Mouse (Mus musculus): Measurements from ENCODE around the gene Fgd4. TPM values are rescaled to one million over a fixed set of nuclear protein-coding genes. Genes with fewer than 3 reads are reported as not detected.

Gene Fgd4
- polyA plus RNA-seq, 1 experiment from 2014 or later = 10.3 TPM

DNA sequence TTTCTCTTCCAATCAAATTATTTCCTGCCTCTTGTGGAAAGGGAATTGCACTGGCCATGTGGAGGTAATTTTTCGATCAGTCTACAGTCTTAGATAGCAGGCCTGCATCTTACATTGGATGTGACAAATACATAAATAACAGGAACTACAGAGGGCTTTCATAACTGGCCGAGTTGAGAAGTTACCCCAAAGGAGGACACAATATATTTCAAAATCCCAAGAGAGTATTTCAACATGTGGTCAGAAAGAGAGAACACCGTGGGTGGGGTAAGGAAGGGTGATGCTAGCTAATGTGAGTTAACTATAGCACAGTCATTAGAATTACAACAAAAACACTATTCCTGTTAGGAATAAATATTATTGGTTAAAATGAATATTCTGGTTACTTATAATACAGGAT is 29.0 kb downstream of the Fgd4 start:
- H3K4me2 ChIP-seq (replicated peaks; ENCODE audit: low read depth, low read length) = no peak overlapping the region
- ATAC-seq (ENCODE audit: low FRiP score, low TSS enrichment) = no peak
- H3K9me3 ChIP-seq (ENCODE audit: low read length) = no peaks in the 10 kb centered on the region
- H3K27me3 ChIP-seq (ENCODE audit: insufficient read depth, low read length) = no peaks in the 10 kb centered on the region
- 75% methylated on average over 3 of the region's 3 CpGs for WGBS
- no peak overlapping the region for H3K9ac ChIP-seq (replicated peaks; ENCODE audit: low read length)
- H3K4me1 ChIP-seq (ENCODE audit: insufficient read depth, low read length) = no peaks in the 10 kb centered on the region
- H3K27ac ChIP-seq (ENCODE audit: low read length) = no peak overlapping the region
- H3K4me3 ChIP-seq (ENCODE audit: low read length) = no peak overlapping the region
- no peaks in the 10 kb centered on the region for H3K36me3 ChIP-seq (ENCODE audit: insufficient read depth, low read length)

DNA sequence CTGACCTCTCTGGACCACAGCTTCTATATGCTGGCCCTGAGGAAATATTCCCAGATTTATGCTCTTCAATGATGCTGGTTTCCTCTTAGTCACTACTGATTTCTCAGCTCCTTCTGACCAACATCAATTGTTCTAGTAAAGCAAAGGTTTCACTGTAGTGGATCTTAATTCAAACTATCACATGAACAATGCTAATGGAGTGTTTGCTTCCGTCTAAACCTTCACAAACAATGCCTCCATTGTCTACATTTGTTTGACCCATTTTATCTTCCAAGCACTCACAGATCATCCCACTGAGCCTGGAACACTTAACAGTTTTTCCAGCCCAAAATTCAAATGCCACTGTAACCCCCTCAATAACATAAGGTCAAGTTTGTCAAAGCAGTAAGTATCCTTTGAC is 33.6 kb downstream of the Fgd4 start:
- Histone ChIP-seq H3K4me2 (replicated peaks; ENCODE audit: low read depth, low read length) (no peak overlapping the region), H3K4me1 (ENCODE audit: insufficient read depth, low read length) (no peaks in the 10 kb centered on the region), H3K4me3 (ENCODE audit: low read length) (no peak overlapping the region), H3K27ac (ENCODE audit: low read length) (no peak overlapping the region), H3K9me3 (ENCODE audit: low read length) (no peaks in the 10 kb centered on the region), H3K27me3 (ENCODE audit: insufficient read depth, low read length) (no peaks in the 10 kb centered on the region), H3K9ac (replicated peaks; ENCODE audit: low read length) (no peak overlapping the region), H3K36me3 (ENCODE audit: insufficient read depth, low read length) (no peaks in the 10 kb centered on the region)
- no peak for ATAC-seq (ENCODE audit: low FRiP score, low TSS enrichment)
- WGBS = 65% methylated on average over 1 of the region's 1 CpGs

GRCm38 (mm10) chr16:16566215-16566614 is 34.1 kb downstream of the Fgd4 start:
- Histone ChIP-seq H3K9me3 (ENCODE audit: low read length) (no peaks in the 10 kb centered on the region), H3K27ac (ENCODE audit: low read length) (no peak overlapping the region), H3K27me3 (ENCODE audit: insufficient read depth, low read length) (no peaks in the 10 kb centered on the region), H3K4me3 (ENCODE audit: low read length) (no peak overlapping the region), H3K36me3 (ENCODE audit: insufficient read depth, low read length) (no peaks in the 10 kb centered on the region), H3K4me1 (ENCODE audit: insufficient read depth, low read length) (no peaks in the 10 kb centered on the region), H3K4me2 (replicated peaks; ENCODE audit: low read depth, low read length) (no peak overlapping the region), H3K9ac (replicated peaks; ENCODE audit: low read length) (no peak overlapping the region)
- no peak for ATAC-seq (ENCODE audit: low FRiP score, low TSS enrichment)
- 78% methylated on average over 5 of the region's 5 CpGs for WGBS

- H3K4me1 ChIP-seq (ENCODE audit: insufficient read depth, low read length) = no peaks in the 10 kb centered on the region
- H3K27ac ChIP-seq (ENCODE audit: low read length) = no peak overlapping the region
- H3K9me3 ChIP-seq (ENCODE audit: low read length) = no peaks in the 10 kb centered on the region
- H3K36me3 ChIP-seq (ENCODE audit: insufficient read depth, low read length) = no peaks in the 10 kb centered on the region
- no peak for ATAC-seq (ENCODE audit: low FRiP score, low TSS enrichment)
- no peak overlapping the region for H3K4me2 ChIP-seq (replicated peaks; ENCODE audit: low read depth, low read length)
- H3K27me3 ChIP-seq (ENCODE audit: insufficient read depth, low read length) = no peaks in the 10 kb centered on the region
- H3K4me3 ChIP-seq (ENCODE audit: low read length) = no peak overlapping the region
- no peak overlapping the region for H3K9ac ChIP-seq (replicated peaks; ENCODE audit: low read length)
Observed at GRCm38 (mm10) chr16:16565786-16566185, 34.6 kb downstream of the Fgd4 start.

DNA sequence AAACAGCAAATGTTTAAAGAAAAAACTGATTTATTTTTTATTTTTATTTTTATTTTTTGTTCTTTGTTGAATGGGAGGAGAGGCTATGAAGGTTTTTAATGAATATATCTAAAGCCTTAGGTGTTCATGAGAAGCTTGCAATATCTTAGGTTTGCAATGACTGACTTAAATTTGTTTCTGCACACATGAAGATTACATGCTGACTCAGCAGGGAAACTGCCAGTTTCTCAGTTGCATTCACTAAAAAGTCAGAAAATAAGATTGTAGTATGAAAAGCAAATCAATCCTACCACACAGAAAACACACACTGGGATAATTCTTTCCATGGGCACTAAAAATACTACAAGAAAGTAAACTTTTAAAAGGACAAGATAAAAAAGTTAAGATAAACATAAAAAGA is 39.6 kb downstream of the Fgd4 start:
- Histone ChIP-seq H3K4me1 (ENCODE audit: insufficient read depth, low read length) (0 out of 2 replicates have a peak, but pooled peaks cover 7% of the 10 kb centered on the region), H3K27ac (ENCODE audit: low read length) (no peak overlapping the region), H3K4me3 (ENCODE audit: low read length) (no peak overlapping the region), H3K9me3 (ENCODE audit: low read length) (no peaks in the 10 kb centered on the region), H3K9ac (replicated peaks; ENCODE audit: low read length) (no peak overlapping the region), H3K27me3 (ENCODE audit: insufficient read depth, low read length) (no peaks in the 10 kb centered on the region), H3K36me3 (ENCODE audit: insufficient read depth, low read length) (no peaks in the 10 kb centered on the region), H3K4me2 (replicated peaks; ENCODE audit: low read depth, low read length) (no peak overlapping the region)
- ATAC-seq (ENCODE audit: low FRiP score, low TSS enrichment) = no peak

DNA sequence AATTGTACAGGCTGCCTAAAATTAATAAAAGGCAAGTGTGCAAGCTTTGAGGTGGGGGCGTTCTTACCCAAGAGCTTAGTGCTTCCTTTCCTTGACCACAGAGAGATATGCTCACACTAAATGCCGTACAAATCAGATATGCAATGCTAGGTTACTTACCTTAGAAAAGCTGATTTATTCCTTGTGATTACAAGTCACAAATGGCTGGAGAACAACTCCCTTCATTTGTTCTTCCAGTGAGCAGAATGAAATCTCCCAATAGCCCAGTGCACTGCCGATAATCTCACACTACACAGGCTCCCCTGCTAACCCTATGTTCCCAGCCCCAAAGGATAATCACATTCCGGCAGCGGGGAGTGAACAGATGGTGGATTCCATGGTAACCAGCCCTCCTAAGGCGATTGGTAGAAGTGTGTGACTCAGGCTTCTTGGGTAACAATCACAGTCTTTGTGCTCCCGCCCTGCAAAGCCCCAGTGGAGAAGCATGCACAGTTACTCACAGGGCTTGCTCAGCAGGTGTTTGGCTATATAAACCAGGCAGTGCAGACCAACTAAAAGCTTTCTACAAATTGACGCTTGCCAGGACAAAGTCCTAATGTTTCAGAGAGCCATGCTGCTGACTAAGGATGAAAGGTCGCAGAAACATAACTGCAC is 40.3 kb downstream of the Fgd4 start:
- WGBS = 18% methylated on average over 9 of the region's 9 CpGs
- H3K9me3 ChIP-seq (ENCODE audit: low read length) = no peaks in the 10 kb centered on the region
- no peak overlapping the region for H3K9ac ChIP-seq (replicated peaks; ENCODE audit: low read length)
- H3K36me3 ChIP-seq (ENCODE audit: insufficient read depth, low read length) = no peaks in the 10 kb centered on the region
- peak overlapping the region; percentile 28 for H3K4me2 ChIP-seq (replicated peaks; ENCODE audit: low read depth, low read length)
- no peak overlapping the region for H3K4me3 ChIP-seq (ENCODE audit: low read length)
- H3K4me1 ChIP-seq (ENCODE audit: insufficient read depth, low read length) = 0 out of 2 replicates have a peak, but pooled peaks cover 7% of the 10 kb centered on the region
- no peaks in the 10 kb centered on the region for H3K27me3 ChIP-seq (ENCODE audit: insufficient read depth, low read length)
- H3K27ac ChIP-seq (ENCODE audit: low read length) = peak overlapping the region; percentile 0; the same call in 1 of the 2 replicates
- peak; percentile 100 for ATAC-seq (ENCODE audit: low FRiP score, low TSS enrichment)

DNA sequence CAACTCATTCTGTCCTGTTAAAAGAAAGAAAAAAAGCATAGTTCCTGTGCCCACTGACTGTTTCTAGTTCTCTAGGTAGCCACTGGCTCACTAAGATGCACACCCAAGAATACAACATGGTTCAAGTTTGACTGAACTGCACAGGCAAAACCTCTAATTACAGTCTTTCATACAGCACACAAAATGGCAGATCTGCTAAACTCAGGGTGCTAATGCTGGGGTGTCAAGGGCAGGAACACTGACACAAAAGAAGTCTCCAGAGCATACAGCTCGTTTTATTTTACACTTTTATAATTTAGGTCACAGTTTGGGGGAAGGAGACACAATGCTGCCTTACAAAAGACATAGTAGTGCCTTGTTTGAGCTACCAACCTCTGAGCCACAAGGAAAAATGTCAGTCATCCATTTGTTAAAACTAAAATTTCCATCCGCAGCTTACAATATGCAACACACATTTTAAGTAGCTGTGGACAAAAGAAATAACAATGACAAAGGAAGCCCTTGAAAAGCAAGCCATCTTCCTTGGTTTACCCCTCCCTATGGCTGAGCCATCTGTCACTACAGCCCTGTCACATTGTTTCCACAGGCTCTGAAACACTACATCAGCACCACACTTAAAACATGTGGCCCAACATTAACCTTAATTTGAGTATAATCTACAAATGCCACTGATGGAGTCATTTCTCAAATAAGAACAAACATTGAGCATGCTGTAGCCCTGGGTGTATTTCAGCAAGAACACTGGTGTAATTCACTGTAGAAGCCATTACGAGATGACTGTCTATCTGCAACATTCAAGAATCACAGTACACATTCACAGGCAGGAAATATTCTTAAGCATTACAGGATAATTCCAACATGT is 41.1 kb downstream of the Fgd4 start:
- Histone ChIP-seq H3K4me3 (ENCODE audit: low read length) (no peak overlapping the region), H3K27ac (ENCODE audit: low read length) (no peak overlapping the region; the same call in 1 of the 2 replicates), H3K4me1 (ENCODE audit: insufficient read depth, low read length) (0 out of 2 replicates have a peak, but pooled peaks cover 7% of the 10 kb centered on the region), H3K9me3 (ENCODE audit: low read length) (no peaks in the 10 kb centered on the region), H3K36me3 (ENCODE audit: insufficient read depth, low read length) (no peaks in the 10 kb centered on the region), H3K27me3 (ENCODE audit: insufficient read depth, low read length) (no peaks in the 10 kb centered on the region), H3K4me2 (replicated peaks; ENCODE audit: low read depth, low read length) (no peak overlapping the region), H3K9ac (replicated peaks; ENCODE audit: low read length) (no peak overlapping the region)
- ATAC-seq (ENCODE audit: low FRiP score, low TSS enrichment) = no peak
- WGBS = 69% methylated on average over 3 of the region's 3 CpGs

- Histone ChIP-seq H3K27ac (ENCODE audit: low read length) (no peak overlapping the region), H3K9me3 (ENCODE audit: low read length) (no peaks in the 10 kb centered on the region), H3K4me3 (ENCODE audit: low read length) (no peak overlapping the region), H3K4me1 (ENCODE audit: insufficient read depth, low read length) (0 out of 2 replicates have a peak, but pooled peaks cover 7% of the 10 kb centered on the region), H3K4me2 (replicated peaks; ENCODE audit: low read depth, low read length) (no peak overlapping the region), H3K9ac (replicated peaks; ENCODE audit: low read length) (no peak overlapping the region), H3K36me3 (ENCODE audit: insufficient read depth, low read length) (no peaks in the 10 kb centered on the region), H3K27me3 (ENCODE audit: insufficient read depth, low read length) (no peaks in the 10 kb centered on the region)
- WGBS = 71% methylated on average over 4 of the region's 4 CpGs
- ATAC-seq (ENCODE audit: low FRiP score, low TSS enrichment) = no peak
Observed at GRCm38 (mm10) chr16:16557738-16558137, 42.6 kb downstream of the Fgd4 start.

DNA sequence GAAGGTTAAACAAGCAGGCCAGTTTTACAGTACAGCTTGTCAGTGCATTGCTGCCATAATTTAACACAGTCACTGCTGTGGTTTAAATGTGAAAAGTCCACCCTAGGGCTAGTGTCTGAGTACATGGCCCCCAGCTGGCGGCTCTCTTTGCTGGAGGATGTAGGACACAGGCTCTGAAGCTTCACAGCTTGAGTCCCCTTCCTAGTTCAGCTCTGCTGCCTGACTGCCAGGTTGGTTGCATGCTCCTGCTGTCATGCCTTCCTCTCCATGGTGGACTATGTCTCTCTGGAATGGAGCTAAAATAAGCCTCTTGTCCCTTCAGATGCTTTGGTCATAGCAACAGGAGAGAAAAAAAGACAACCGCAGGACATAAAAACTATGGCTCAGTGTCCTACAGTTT is 46.3 kb downstream of the Fgd4 start:
- Histone ChIP-seq H3K4me3 (ENCODE audit: low read length) (no peak overlapping the region), H3K27me3 (ENCODE audit: insufficient read depth, low read length) (no peaks in the 10 kb centered on the region), H3K27ac (ENCODE audit: low read length) (no peak overlapping the region), H3K9me3 (ENCODE audit: low read length) (no peaks in the 10 kb centered on the region), H3K36me3 (ENCODE audit: insufficient read depth, low read length) (no peaks in the 10 kb centered on the region), H3K9ac (replicated peaks; ENCODE audit: low read length) (no peak overlapping the region; the same call in 1 of the 2 replicates), H3K4me2 (replicated peaks; ENCODE audit: low read depth, low read length) (no peak overlapping the region), H3K4me1 (ENCODE audit: insufficient read depth, low read length) (no peaks in the 10 kb centered on the region)
- WGBS = 78% methylated on average over 2 of the region's 2 CpGs
- ATAC-seq (ENCODE audit: low FRiP score, low TSS enrichment) = no peak

GRCm38 (mm10) chr16:16552197-16552596 is 48.2 kb downstream of the Fgd4 start:
- H3K4me2 ChIP-seq (replicated peaks; ENCODE audit: low read depth, low read length) = no peak overlapping the region
- H3K4me1 ChIP-seq (ENCODE audit: insufficient read depth, low read length) = no peaks in the 10 kb centered on the region
- H3K4me3 ChIP-seq (ENCODE audit: low read length) = no peak overlapping the region
- H3K27ac ChIP-seq (ENCODE audit: low read length) = no peak overlapping the region
- no peaks in the 10 kb centered on the region for H3K36me3 ChIP-seq (ENCODE audit: insufficient read depth, low read length)
- H3K27me3 ChIP-seq (ENCODE audit: insufficient read depth, low read length) = no peaks in the 10 kb centered on the region
- H3K9ac ChIP-seq (replicated peaks; ENCODE audit: low read length) = no peak overlapping the region
- ATAC-seq (ENCODE audit: low FRiP score, low TSS enrichment) = no peak
- WGBS = 68% methylated on average over 2 of the region's 2 CpGs
- no peaks in the 10 kb centered on the region for H3K9me3 ChIP-seq (ENCODE audit: low read length)

Measured in kidney, embryonic 16.5 days (tissue).